Mouse (Mus musculus) G1E (cell line): ENCODE data around the gene Abca14.
"Not testable (repeated sequence)": the region's sequence is repeated elsewhere in the genome, so short reads cannot be mapped to it uniquely, and the experiment has no call there.

Experiments used
- CTCF ChIP-seq: IDR thresholded peaks from 2 replicates; pipeline ENCODE4 v1.5.1; 2012; ENCODE audit warnings: low read depth, low read length, inconsistent platforms, mixed read lengths
- GATA1 ChIP-seq: IDR thresholded peaks from 2 replicates; pipeline ENCODE4 v1.6.1; 2012; ENCODE audit warnings: borderline replicate concordance, low read length, inconsistent platforms, mixed read lengths
- GATA2 ChIP-seq: IDR thresholded peaks from 2 replicates; pipeline ENCODE4 v1.6.1; 2012; ENCODE audit warnings: low read depth, low read length, inconsistent platforms, borderline replicate concordance
- POLR2AphosphoS5 ChIP-seq: IDR thresholded peaks from 2 replicates; pipeline ENCODE4 v1.6.1; 2012; ENCODE audit warnings: low read depth, low read length, inconsistent platforms; ENCODE audit not compliant: insufficient replicate concordance

DNA sequence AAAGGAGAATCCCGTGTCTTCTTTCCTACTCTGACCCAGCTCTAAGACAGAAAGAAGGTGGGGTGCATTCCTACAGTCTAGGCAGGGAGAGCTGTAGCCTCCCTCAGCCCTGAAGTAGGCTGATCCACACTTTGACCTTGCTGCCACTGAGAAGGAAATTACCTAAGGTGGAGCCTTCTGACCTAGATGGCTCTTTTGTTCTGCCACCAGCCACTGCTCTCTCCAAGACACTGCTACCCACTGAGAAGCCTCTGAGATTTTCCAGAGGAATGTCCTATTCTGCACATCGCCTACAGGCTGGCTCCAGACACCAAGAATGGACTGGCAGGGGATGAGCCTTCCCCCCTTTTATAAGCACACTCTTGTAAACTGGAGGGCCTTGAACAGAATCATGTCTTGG lies 122.2 kb downstream of the Abca14 start:
- TF ChIP-seq CTCF, GATA1, GATA2, POLR2AphosphoS5: not testable (repeated sequence)
